Mouse (Mus musculus) adrenal gland (tissue): ENCODE data around the gene Rasgrp4.
"Not testable (repeated sequence)": the region's sequence is repeated elsewhere in the genome, so short reads cannot be mapped to it uniquely, and the experiment has no call there.

Source experiments
- intact Hi-C: fragments of 180-260 bp; cut with DNase I; formaldehyde crosslinking; loops from one replicate; pipeline ENCODE4 v1.15.1; 2025
- long read RNA-seq, 2 experiments: library from polyadenylated mRNA; unstranded; transcript quantifications; one replicate each; pipeline ENCODE4 v2.0.0; 2020; ENCODE audit warnings: borderline replicate concordance in 1 of 2; ENCODE audit not compliant: insufficient replicate concordance in 1 of 2

Rasgrp4 gene
- long read RNA-seq, experiment 1, partial matches to known transcripts = 1 of 1 reads
- long read RNA-seq, experiment 1, other reads (novel, unspliced or antisense) = 0 of 1 reads
- long read RNA-seq, experiment 2 = 0 reads

GRCm38 (mm10) chr7:29134693-29135386, at the start of gene Rasgrp4:
TSS of gene Rasgrp4 (plus strand) at chr7:29134851.
- intact Hi-C loops = no loop called here

GRCm38 (mm10) chr7:29085981-29086380, 48.7 kb upstream of the Rasgrp4 start:
- intact Hi-C loops = no loop called here

- intact Hi-C loops = no loop called here
These were observed 47.7 kb upstream of the Rasgrp4 start for GRCm38 (mm10) chr7:29086902-29087301.

GRCm38 (mm10) chr7:29088817-29089216, 45.8 kb upstream of the Rasgrp4 start:
- intact Hi-C loops = no loop called here

- intact Hi-C loops = no loop called here
These were observed 37.5 kb upstream of the Rasgrp4 start for GRCm38 (mm10) chr7:29097131-29097530.

- intact Hi-C loops = no loop called here
These were observed 33.2 kb upstream of the Rasgrp4 start for GRCm38 (mm10) chr7:29101286-29102017.

- intact Hi-C loops = no loop called here
These were observed 25.4 kb upstream of the Rasgrp4 start for GRCm38 (mm10) chr7:29108992-29109955.

GRCm38 (mm10) chr7:29118142-29118851, 16.4 kb upstream of the Rasgrp4 start:
- intact Hi-C loops = no loop called here

GRCm38 (mm10) chr7:29119526-29119925, 15.1 kb upstream of the Rasgrp4 start:
- intact Hi-C loops = no loop called here

GRCm38 (mm10) chr7:29122821-29123220, 11.8 kb upstream of the Rasgrp4 start:
- intact Hi-C loops = no loop called here

- intact Hi-C loops = no loop called here
These were observed 10.9 kb upstream of the Rasgrp4 start for GRCm38 (mm10) chr7:29123531-29124358.

- intact Hi-C loops = loop anchor here (5.0 kb wide), 3 partner anchors 42 to 172 kb away; no protein-coding TSS in a partner anchor
These were observed 9.7 kb upstream of the Rasgrp4 start, which contains the start of gene Ryr1 for GRCm38 (mm10) chr7:29124970-29125369. TSS of gene Ryr1 (minus strand) at chr7:29125179.

GRCm38 (mm10) chr7:29126173-29126915, 8.3 kb upstream of the Rasgrp4 start:
- intact Hi-C loops = loop anchor here (5.0 kb wide), 3 partner anchors 41 to 171 kb away; no protein-coding TSS in a partner anchor

GRCm38 (mm10) chr7:29128725-29129124, 5.9 kb upstream of the Rasgrp4 start:
- intact Hi-C loops = loop anchor here (5.0 kb wide), 3 partner anchors 39 to 169 kb away; no protein-coding TSS in a partner anchor

- intact Hi-C loops = no loop called here
These were observed 421 bp upstream of the Rasgrp4 start for GRCm38 (mm10) chr7:29134230-29134629.

GRCm38 (mm10) chr7:29137429-29137828, 2.8 kb downstream of the Rasgrp4 start:
- intact Hi-C loops = no loop called here

- intact Hi-C loops = not testable (repeated sequence)
These were observed 4.6 kb downstream of the Rasgrp4 start for GRCm38 (mm10) chr7:29139237-29139636.

GRCm38 (mm10) chr7:29141416-29141815, 6.8 kb downstream of the Rasgrp4 start:
- intact Hi-C loops = no loop called here

GRCm38 (mm10) chr7:29144006-29144405, 9.4 kb downstream of the Rasgrp4 start:
- intact Hi-C loops = no loop called here
